In genomic region chr16:32499430-32500037, GRCm38 (mm10) we compare ENCODE assay signal across 8 mouse cellular contexts. TPM values are rescaled to one million over a fixed set of nuclear protein-coding genes. Genes with fewer than 3 reads are reported as not detected.
A peak's percentile ranks its signal among the peaks of the same experiment; 100 is the strongest.
DNase-seq lines count a peak whose midpoint lies in the region; ATAC-seq lines count a peak whose summit lies in the region.

No protein-coding gene starts in this region.

- peak; percentile 94 for ATAC-seq in hindbrain, embryonic 13.5 days (ENCODE audit: low FRiP score)

- 0 out of 2 replicates have a peak, but pooled peaks cover 4% of the 10 kb centered on the region for H3K4me1 ChIP-seq in hindbrain, embryonic 13.5 days (replicated peaks)

- H3K27ac ChIP-seq in hindbrain, embryonic 13.5 days: peak overlapping the region; percentile 44; the same call in 1 of the 2 replicates

- H3K4me3 ChIP-seq in hindbrain, embryonic 13.5 days: peak overlapping the region; percentile 39

- peak; percentile 82 for DNase-seq in Muller cell, postnatal 12 days (ENCODE audit: inconsistent ontology term)
- DNase-seq in cerebellum, adult 9-11 months: peak; percentile 86
- DNase-seq in frontal cortex, postnatal 10 days (ENCODE audit: low spot score in 2 of 2): peak; percentile 57 to 78
- DNase-seq in left cerebral cortex, adult 11 months (ENCODE audit: low spot score): peak; percentile 79
- peak; percentile 81 to 89 for DNase-seq in lung, postnatal 4 days
- peak; percentile 85 for DNase-seq in right cerebral cortex, adult 18-20 months
- peak; percentile 79 for DNase-seq in urinary bladder, adult 2 months (ENCODE audit: low spot score)

- no peaks in the 10 kb centered on the region for H3K9me3 ChIP-seq in hindbrain, embryonic 13.5 days

- WGBS in hindbrain, embryonic 13.5 days: 9% methylated on average over 22 of the region's 22 CpGs

- no peaks in the 10 kb centered on the region for H3K36me3 ChIP-seq in hindbrain, embryonic 13.5 days

- H3K9ac ChIP-seq in hindbrain, embryonic 13.5 days: peak overlapping the region; percentile 68

- H3K27me3 ChIP-seq in hindbrain, embryonic 13.5 days: no peaks in the 10 kb centered on the region

- peak overlapping the region; percentile 55 for H3K4me2 ChIP-seq in hindbrain, embryonic 13.5 days

RNA-seq across cellular contexts. Expression of gene Zdhhc19, which starts 3.5 kb away (rescaled TPM):
- polyA plus RNA-seq in hindbrain, embryonic 13.5 days (2015; fragmentation: Nextera tagmentation; extraction: Ambion mirVana): 0.35 TPM in 1 of 2 replicates, not detected in the other
- not detected in 2 replicates for polyA plus RNA-seq in urinary bladder, adult 2 months (2012; rRNA removed)

RNA-seq across cellular contexts. Expression of gene Slc51a, which starts 11.9 kb away (rescaled TPM):
- polyA plus RNA-seq in hindbrain, embryonic 13.5 days (2015; fragmentation: Nextera tagmentation; extraction: Ambion mirVana): 0.13 and 0.26 TPM in 2 replicates
- 0.04 TPM in 1 of 2 replicates, not detected in the other for polyA plus RNA-seq in urinary bladder, adult 2 months (2012; rRNA removed)

Comparison
In these comparisons a context has a peak if more than half of its experiments do, and no peak if none do; other contexts are left out.
1. Peak in every context shown above with its lines: DNase-seq, ATAC-seq, H3K4me3 ChIP-seq and H3K27ac ChIP-seq.